Mouse (Mus musculus) cerebellum, adult 2 months (tissue): ENCODE measurements around the gene Rps27.

Experiments
- CTCF ChIP-seq: fragments of 200-500 bp; IDR thresholded peaks from 2 replicates; pipeline ENCODE4 v1.5.1; 2011; ENCODE audit warnings: low read depth, mild to moderate bottlenecking, control low read depth, low read length, moderate library complexity, borderline replicate concordance; ENCODE audit not compliant: insufficient read depth
- POLR2A ChIP-seq: fragments of 200-500 bp; IDR thresholded peaks from 2 replicates; pipeline ENCODE4 v1.6.1; 2011; ENCODE audit warnings: low read length, control low read depth, borderline replicate concordance; ENCODE audit not compliant: insufficient read depth

DNA sequence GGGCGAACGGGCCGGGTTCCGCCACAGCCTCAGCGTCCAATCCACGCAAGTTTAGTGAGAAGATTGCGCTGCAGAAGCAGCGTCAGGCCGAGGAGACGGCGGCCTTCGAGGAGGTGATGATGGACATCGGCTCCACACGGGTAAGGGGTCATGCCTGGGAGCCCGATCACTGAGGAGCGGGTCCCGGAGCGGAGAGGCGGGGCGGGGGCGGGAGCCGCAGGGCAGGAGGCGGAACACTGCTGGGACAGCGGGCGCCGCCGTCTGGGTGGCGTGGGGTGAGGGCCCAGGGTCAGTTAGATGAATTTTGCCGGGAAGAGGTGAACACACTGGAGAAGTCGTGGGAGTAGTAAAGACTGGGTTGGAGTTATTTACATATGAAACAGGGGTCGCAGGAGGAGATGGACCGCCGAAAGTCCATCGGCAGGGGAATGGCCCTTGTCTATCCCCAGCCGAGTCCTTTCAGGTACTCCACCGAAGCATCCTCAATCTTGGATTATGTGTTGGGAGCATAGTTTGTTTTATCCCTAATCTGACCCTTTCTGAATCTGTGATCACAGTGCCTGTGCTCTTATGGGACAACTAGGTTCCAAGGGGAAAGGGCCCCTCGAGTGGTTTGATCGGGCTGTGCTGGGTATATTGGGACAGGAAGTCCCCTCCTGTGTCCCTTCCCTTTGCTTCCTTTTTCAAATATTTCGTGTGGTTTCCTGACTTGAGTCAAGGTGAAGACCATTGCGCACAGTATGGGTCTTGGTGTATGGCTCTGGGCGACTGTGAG, 41.2 kb upstream of the Rps27 start:
- TF ChIP-seq POLR2A = no peak
- TF ChIP-seq CTCF = no peak
